Mouse (Mus musculus) small intestine, adult 2 months (tissue): ENCODE results near the gene Ddx27.

Source experiments
- CTCF ChIP-seq: fragments of 200-500 bp; IDR thresholded peaks from 2 replicates; pipeline ENCODE4 v1.5.1; 2012; ENCODE audit warnings: low read depth, mild to moderate bottlenecking, control low read depth, inconsistent platforms, low read length, moderate library complexity, mixed read lengths; ENCODE audit not compliant: insufficient replicate concordance, insufficient read length; ENCODE audit errors: extremely low read depth
- POLR2A ChIP-seq: fragments of 200-500 bp; IDR thresholded peaks from 2 replicates; pipeline ENCODE4 v1.6.1; 2012; ENCODE audit warnings: low read depth, mild to moderate bottlenecking, control low read depth, inconsistent platforms, low read length, moderate library complexity

GRCm38 (mm10) chr2:167048698-167049358 lies 33.8 kb downstream of the Ddx27 start:
- TF ChIP-seq CTCF (no peak), POLR2A (no peak)
